Mouse (Mus musculus) cortical plate, adult 2 months (tissue): ENCODE results near the gene Ptgds.

Experiments used
- CTCF ChIP-seq: fragments of 200-500 bp; IDR thresholded peaks from 2 replicates; pipeline ENCODE4 v1.5.1; 2011; ENCODE audit warnings: mild to moderate bottlenecking, control low read depth, low read length; ENCODE audit not compliant: insufficient read depth; ENCODE audit errors: extremely low read depth
- POLR2A ChIP-seq: fragments of 200-500 bp; IDR thresholded peaks from 2 replicates; pipeline ENCODE4 v1.6.1; 2011; ENCODE audit warnings: mild to moderate bottlenecking, low read length, control low read depth; ENCODE audit not compliant: insufficient read depth; ENCODE audit errors: extremely low read depth

DNA sequence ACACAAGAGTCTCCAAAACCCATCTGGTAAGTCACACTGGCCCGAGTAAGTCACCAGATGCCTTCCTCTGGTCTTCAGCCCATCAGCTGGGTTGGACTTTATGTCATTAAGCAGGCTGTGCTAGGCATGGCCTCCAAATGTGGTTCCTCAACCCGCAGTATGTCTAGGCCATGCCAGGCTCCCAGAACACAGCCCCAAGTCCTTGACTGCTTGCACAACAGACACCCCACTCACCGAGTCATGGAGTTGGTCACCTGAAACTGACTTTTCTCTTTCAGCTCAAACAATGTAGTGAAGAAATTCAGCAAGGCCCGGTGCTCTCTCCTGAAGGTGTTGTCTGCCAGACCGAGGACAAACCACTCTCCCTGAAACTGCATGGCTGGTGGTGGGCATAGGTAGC is 23.1 kb upstream of the Ptgds start:
- no peak for TF ChIP-seq POLR2A
- no peak for TF ChIP-seq CTCF
